Mouse (Mus musculus): ENCODE measurements around the gene Ptprd. TPM values are rescaled to one million over a fixed set of nuclear protein-coding genes. Genes with fewer than 3 reads are reported as not detected.

The Ptprd gene
- polyA plus RNA-seq, 1 experiment from 2014 or later = 4.0 TPM

GRCm38 (mm10) chr4:76656734-76657133, 1555.0 kb downstream of the Ptprd start:
- Histone ChIP-seq H3K4me2 (no peak overlapping the region), H3K9me3 (replicated peaks) (no peaks in the 10 kb centered on the region), H3K4me3 (no peak overlapping the region), H3K27me3 (replicated peaks) (no peaks in the 10 kb centered on the region), H3K36me3 (no peaks in the 10 kb centered on the region), H3K27ac (no peak overlapping the region), H3K9ac (no peak overlapping the region), H3K4me1 (no peaks in the 10 kb centered on the region)
- 62% methylated on average over 3 of the region's 3 CpGs for WGBS (ENCODE audit: insufficient replicate concordance)
- ATAC-seq = no peak

DNA sequence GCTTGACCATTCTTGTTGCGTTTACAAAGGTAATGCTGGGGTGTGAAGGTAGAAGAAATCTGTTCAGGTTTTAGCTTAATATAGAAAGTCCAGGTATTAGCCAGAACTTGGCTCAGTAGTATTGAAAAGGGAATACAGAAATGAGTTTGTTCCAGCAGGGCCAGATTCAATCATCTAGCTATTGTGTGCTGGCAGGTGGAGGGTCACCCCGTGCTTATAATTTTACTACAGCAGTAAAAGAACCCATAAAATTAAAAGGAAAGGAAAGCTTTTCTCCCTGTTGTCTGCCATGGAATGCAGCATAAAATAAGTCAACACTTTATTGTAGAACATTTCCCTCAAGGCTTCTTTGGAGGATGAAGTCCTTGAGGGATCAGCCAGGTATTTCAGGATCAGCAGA, 1558.8 kb downstream of the Ptprd start:
- H3K36me3 ChIP-seq = no peaks in the 10 kb centered on the region
- H3K4me3 ChIP-seq = no peak overlapping the region
- no peak overlapping the region for H3K27ac ChIP-seq
- H3K9ac ChIP-seq = no peak overlapping the region
- no peak for ATAC-seq
- no peaks in the 10 kb centered on the region for H3K9me3 ChIP-seq (replicated peaks)
- H3K4me1 ChIP-seq = no peaks in the 10 kb centered on the region
- no peaks in the 10 kb centered on the region for H3K27me3 ChIP-seq (replicated peaks)
- no peak overlapping the region for H3K4me2 ChIP-seq
- WGBS (ENCODE audit: insufficient replicate concordance) = 73% methylated on average over 2 of the region's 2 CpGs

DNA sequence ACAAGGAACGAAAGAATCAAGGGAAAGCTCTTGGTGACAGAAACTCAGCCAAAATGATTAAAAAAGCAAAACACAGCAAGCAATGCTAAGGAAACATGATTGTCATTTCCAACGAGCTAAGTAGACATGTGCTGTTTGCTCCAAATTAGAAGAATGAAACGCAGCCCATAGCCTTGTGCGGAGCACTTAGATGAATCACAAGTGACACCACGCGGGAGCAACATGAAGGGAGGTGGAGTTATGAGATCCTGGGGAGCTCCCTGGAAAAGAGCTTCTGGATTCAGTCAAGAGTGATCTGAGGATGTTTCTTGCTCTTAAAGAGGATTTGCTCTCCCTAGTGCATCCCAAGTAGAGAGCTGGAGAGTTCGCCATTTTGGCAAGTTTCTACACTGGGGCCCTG, 1590.0 kb downstream of the Ptprd start:
- no peaks in the 10 kb centered on the region for H3K4me1 ChIP-seq
- 69% methylated on average over 7 of the region's 7 CpGs for WGBS (ENCODE audit: insufficient replicate concordance)
- no peak overlapping the region for H3K4me2 ChIP-seq
- no peaks in the 10 kb centered on the region for H3K9me3 ChIP-seq (replicated peaks)
- no peak overlapping the region for H3K27ac ChIP-seq
- H3K36me3 ChIP-seq = no peaks in the 10 kb centered on the region
- ATAC-seq = no peak
- no peak overlapping the region for H3K9ac ChIP-seq
- no peaks in the 10 kb centered on the region for H3K27me3 ChIP-seq (replicated peaks)
- no peak overlapping the region for H3K4me3 ChIP-seq

DNA sequence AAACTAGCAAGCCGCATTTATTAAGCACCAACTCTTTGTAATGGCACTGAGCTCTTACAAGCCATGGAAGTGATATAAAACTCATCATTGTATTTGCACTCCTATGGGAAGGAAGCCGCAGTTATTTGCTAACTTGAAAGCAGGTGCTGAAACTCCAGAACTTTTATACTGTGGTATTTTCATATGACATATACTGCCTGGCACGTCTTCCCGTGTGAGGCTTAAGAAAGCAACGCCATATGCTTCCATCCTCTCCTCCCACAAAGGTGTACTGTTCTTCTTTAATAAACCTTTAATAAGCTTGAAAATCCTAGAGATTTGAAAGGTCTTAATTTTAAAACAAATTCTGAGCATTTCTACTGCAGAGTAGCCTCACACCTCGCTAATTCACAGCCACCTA, 1595.1 kb downstream of the Ptprd start:
- H3K4me3 ChIP-seq = no peak overlapping the region
- no peak overlapping the region for H3K9ac ChIP-seq
- H3K4me1 ChIP-seq = no peaks in the 10 kb centered on the region
- no peak overlapping the region for H3K4me2 ChIP-seq
- no peak overlapping the region for H3K27ac ChIP-seq
- ATAC-seq = no peak
- no peaks in the 10 kb centered on the region for H3K36me3 ChIP-seq
- H3K9me3 ChIP-seq (replicated peaks) = no peaks in the 10 kb centered on the region
- no peaks in the 10 kb centered on the region for H3K27me3 ChIP-seq (replicated peaks)
- 78% methylated on average over 6 of the region's 6 CpGs for WGBS (ENCODE audit: insufficient replicate concordance)

DNA sequence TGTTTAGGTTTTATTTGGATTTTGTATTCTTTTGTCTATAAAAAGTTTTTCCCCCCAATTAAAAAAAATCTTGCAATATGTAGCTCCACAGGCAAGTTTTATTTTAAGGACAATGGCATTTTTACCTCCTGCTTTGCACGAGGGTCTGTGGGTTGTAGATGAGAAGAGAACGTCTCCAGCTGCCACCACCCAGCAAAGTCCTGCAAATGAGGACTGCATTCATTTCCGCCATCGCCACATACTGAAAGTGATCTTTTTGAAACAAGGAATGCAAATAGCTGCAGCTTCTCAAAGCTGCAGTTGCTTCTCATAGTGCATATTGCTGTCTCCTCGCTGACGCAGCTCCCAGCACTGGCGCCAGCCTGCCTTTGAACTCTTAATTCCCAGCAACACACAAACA, 1603.5 kb downstream of the Ptprd start:
- 42% methylated on average over 7 of the region's 7 CpGs for whole genome bisulfite sequencing (ENCODE audit: insufficient replicate concordance)
- H3K9me3 ChIP-seq (replicated peaks) = no peaks in the 10 kb centered on the region
- H3K9ac ChIP-seq = no peak overlapping the region
- no peaks in the 10 kb centered on the region for H3K36me3 ChIP-seq
- no peak overlapping the region for H3K4me2 ChIP-seq
- H3K27me3 ChIP-seq (replicated peaks) = no peaks in the 10 kb centered on the region
- H3K4me3 ChIP-seq = no peak overlapping the region
- no peak overlapping the region for H3K27ac ChIP-seq
- ATAC-seq = no peak
- H3K4me1 ChIP-seq = no peaks in the 10 kb centered on the region

GRCm38 (mm10) chr4:76606808-76607207, 1605.0 kb downstream of the Ptprd start:
- H3K9ac ChIP-seq = no peak overlapping the region
- no peaks in the 10 kb centered on the region for H3K27me3 ChIP-seq (replicated peaks)
- H3K36me3 ChIP-seq = no peaks in the 10 kb centered on the region
- no peak overlapping the region for H3K27ac ChIP-seq
- no peak for ATAC-seq
- H3K4me1 ChIP-seq = no peaks in the 10 kb centered on the region
- WGBS (ENCODE audit: insufficient replicate concordance) = 24% methylated on average over 2 of the region's 2 CpGs
- no peak overlapping the region for H3K4me2 ChIP-seq
- no peaks in the 10 kb centered on the region for H3K9me3 ChIP-seq (replicated peaks)
- H3K4me3 ChIP-seq = no peak overlapping the region

DNA sequence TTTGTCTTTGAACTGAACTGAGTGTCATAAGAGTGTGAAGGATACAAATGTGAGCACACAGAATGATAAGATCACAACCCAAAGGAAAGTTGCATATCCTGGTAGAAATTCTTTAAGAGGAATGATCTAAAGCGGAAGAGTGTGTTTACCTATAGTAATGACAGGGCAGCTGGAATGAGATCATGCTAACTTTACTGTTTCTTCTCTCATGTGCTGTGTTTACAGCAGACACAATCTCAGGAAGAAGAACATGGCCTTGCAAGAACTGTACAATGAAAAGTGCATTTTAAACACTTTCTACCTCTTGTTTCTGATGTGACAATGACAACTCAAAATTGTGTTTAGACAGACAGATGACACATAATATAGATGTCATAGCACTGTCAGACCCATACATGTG, 1621.0 kb downstream of the Ptprd start:
- H3K27me3 ChIP-seq (replicated peaks) = no peaks in the 10 kb centered on the region
- WGBS (ENCODE audit: insufficient replicate concordance) = 66% methylated on average over 1 of the region's 1 CpGs
- no peaks in the 10 kb centered on the region for H3K36me3 ChIP-seq
- H3K9me3 ChIP-seq (replicated peaks) = no peaks in the 10 kb centered on the region
- H3K4me2 ChIP-seq = no peak overlapping the region
- no peaks in the 10 kb centered on the region for H3K4me1 ChIP-seq
- no peak overlapping the region for H3K9ac ChIP-seq
- ATAC-seq = no peak
- no peak overlapping the region for H3K27ac ChIP-seq
- no peak overlapping the region for H3K4me3 ChIP-seq

GRCm38 (mm10) chr4:76583025-76583424, 1628.7 kb downstream of the Ptprd start:
- Histone ChIP-seq H3K36me3 (no peaks in the 10 kb centered on the region), H3K27me3 (replicated peaks) (no peaks in the 10 kb centered on the region), H3K27ac (no peak overlapping the region), H3K4me1 (no peaks in the 10 kb centered on the region), H3K4me3 (no peak overlapping the region), H3K9me3 (replicated peaks) (no peaks in the 10 kb centered on the region), H3K4me2 (no peak overlapping the region), H3K9ac (no peak overlapping the region)
- ATAC-seq = no peak
- WGBS (ENCODE audit: insufficient replicate concordance) = 60% methylated on average over 3 of the region's 3 CpGs

- Histone ChIP-seq H3K9me3 (replicated peaks) (no peaks in the 10 kb centered on the region), H3K27me3 (replicated peaks) (no peaks in the 10 kb centered on the region), H3K4me3 (no peak overlapping the region), H3K4me1 (no peaks in the 10 kb centered on the region), H3K9ac (no peak overlapping the region), H3K36me3 (no peaks in the 10 kb centered on the region), H3K27ac (no peak overlapping the region), H3K4me2 (no peak overlapping the region)
- no peak for ATAC-seq
These were observed 1645.8 kb downstream of the Ptprd start for GRCm38 (mm10) chr4:76566006-76566405.

- WGBS (ENCODE audit: insufficient replicate concordance) = 57% methylated on average over 2 of the region's 2 CpGs
- H3K4me2 ChIP-seq = no peak overlapping the region
These were observed 1670.0 kb downstream of the Ptprd start for GRCm38 (mm10) chr4:76541769-76542168.

DNA sequence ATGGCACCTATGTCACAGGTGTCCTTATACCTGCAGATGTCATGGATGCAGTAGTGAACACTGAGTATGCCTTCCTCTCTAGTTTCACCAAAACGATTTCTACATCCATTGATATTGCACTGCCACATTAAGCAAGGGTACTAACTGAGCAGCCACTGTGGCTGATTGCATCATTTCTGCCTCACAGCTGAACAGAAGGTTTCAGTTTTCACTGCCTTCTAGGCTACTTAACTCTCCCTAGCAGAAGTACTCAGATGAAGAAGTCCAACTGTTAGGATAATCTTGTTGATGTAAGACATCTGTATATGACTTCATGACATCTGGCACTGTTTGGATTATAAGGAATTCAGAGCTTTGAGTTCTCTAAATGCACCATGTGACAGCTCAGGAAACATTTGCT, 1678.8 kb downstream of the Ptprd start:
- H3K4me2 ChIP-seq = no peak overlapping the region
- 64% methylated on average over 1 of the region's 1 CpGs for WGBS (ENCODE audit: insufficient replicate concordance)
- no peak overlapping the region for H3K27ac ChIP-seq
- no peaks in the 10 kb centered on the region for H3K27me3 ChIP-seq (replicated peaks)
- H3K36me3 ChIP-seq = no peaks in the 10 kb centered on the region
- no peak overlapping the region for H3K9ac ChIP-seq
- H3K4me1 ChIP-seq = no peaks in the 10 kb centered on the region
- no peaks in the 10 kb centered on the region for H3K9me3 ChIP-seq (replicated peaks)
- ATAC-seq = no peak
- no peak overlapping the region for H3K4me3 ChIP-seq

More at GRCm38 (mm10) chr4:76541769-76542168, 1670.0 kb downstream of the Ptprd start:
- Histone ChIP-seq H3K27me3 (replicated peaks) (no peaks in the 10 kb centered on the region), H3K4me1 (no peaks in the 10 kb centered on the region), H3K9ac (no peak overlapping the region), H3K36me3 (no peaks in the 10 kb centered on the region), H3K4me3 (no peak overlapping the region), H3K27ac (no peak overlapping the region), H3K9me3 (replicated peaks) (no peaks in the 10 kb centered on the region)
- ATAC-seq = no peak

DNA sequence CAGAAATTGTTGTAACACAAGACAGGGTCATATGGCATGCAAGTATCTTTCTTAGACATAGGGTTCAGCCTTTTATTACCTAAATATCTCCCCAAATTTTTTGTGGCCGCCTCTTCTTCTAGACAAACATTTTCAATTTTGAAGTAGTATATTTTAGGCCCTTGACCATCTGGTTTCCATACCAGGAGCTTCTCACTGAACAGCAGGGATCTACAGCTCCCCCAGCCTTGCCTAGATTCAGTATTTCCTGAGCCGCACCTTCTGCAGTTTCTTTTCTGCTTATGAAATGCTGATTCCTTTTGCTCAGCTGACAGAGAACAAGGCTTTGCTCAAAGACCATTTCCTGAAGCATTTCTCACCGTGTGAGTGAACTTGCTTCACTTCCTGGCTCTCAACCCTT, 1686.5 kb downstream of the Ptprd start:
- no peaks in the 10 kb centered on the region for H3K36me3 ChIP-seq
- 55% methylated on average over 3 of the region's 3 CpGs for WGBS (ENCODE audit: insufficient replicate concordance)

GRCm38 (mm10) chr4:76503279-76503601, 1708.5 kb downstream of the Ptprd start:
- H3K4me1 ChIP-seq = no peaks in the 10 kb centered on the region
- no peak overlapping the region for H3K4me2 ChIP-seq
- no peak overlapping the region for H3K9ac ChIP-seq
- H3K9me3 ChIP-seq (replicated peaks) = no peaks in the 10 kb centered on the region
- H3K36me3 ChIP-seq = no peaks in the 10 kb centered on the region
- 18% methylated on average over 3 of the region's 3 CpGs for WGBS (ENCODE audit: insufficient replicate concordance)
- H3K27me3 ChIP-seq (replicated peaks) = no peaks in the 10 kb centered on the region
- H3K27ac ChIP-seq = no peak overlapping the region
- H3K4me3 ChIP-seq = no peak overlapping the region
- no peak for ATAC-seq

More for the DNA sequence above, 1686.5 kb downstream of the Ptprd start:
- no peak overlapping the region for H3K4me2 ChIP-seq
- no peaks in the 10 kb centered on the region for H3K4me1 ChIP-seq
- H3K4me3 ChIP-seq = no peak overlapping the region
- no peaks in the 10 kb centered on the region for H3K27me3 ChIP-seq (replicated peaks)
- H3K9ac ChIP-seq = no peak overlapping the region
- ATAC-seq = no peak
- no peaks in the 10 kb centered on the region for H3K9me3 ChIP-seq (replicated peaks)
- H3K27ac ChIP-seq = no peak overlapping the region
